Mouse (Mus musculus): ENCODE measurements around the gene Ptpn7.
"Not testable (repeated sequence)": the region's sequence is repeated elsewhere in the genome, so short reads cannot be mapped to it uniquely, and the experiment has no call there.

The Ptpn7 gene

DNA sequence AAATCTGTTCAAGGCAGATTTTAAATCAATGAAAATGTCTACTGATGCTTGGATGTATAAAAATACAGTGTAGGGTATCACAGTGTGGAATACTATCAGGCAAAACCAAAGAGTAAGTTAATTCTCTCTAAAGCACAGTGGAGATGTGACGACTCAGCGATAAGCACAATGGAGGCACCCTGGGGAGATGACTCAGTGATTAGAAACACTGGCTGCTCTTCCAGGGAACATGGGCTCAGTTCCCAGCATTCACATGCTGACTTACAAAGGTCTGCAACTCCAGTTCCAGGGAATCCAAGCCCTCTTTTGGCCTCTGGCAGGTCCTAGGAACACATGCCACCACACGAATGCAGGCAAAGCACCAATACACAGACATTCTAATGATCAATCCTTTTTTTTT, 55.7 kb downstream of the Ptpn7 start:
- DNase-seq (ENCODE audit: low spot score), result no peak

DNA sequence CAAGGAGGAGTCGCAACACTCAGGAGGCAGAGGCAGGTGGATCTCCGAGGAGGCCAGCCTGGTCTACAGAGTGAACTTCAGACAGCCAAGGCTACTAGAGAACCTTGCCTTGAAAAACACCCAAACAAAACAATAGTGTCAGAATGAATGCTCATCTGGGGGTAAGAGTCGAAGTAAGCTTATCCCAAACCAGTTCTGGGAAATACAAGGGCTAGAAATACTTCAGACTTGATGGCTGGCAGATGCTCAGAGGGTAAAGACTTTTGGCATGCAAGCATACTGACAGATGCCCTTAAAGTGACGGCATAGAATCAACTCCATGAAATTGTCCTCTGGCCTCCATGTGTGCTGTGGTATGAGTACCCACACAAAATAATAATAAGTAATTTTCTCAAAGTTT, 56.7 kb downstream of the Ptpn7 start:
- no peak for DNase-seq (ENCODE audit: low spot score)

DNA sequence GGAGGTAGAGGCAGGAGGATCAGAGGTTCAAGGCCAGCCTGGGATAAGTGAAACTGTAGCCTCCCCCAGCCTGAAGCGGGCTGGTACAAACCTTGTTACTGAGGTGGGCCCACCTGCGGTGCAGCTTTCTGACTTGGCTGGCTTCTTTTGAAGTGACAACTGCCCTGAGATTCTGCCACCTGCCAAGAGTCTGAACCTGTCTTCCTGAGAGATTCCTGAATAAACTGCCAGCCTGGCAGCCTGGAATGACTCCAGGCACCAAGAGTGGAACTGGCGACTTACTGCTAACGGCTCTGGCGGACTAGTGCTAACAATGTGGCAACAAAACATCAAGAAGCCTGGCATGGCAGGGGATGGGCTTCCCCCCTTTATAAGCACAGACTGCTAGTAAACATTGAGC, 61.8 kb downstream of the Ptpn7 start:
- DNase-seq (ENCODE audit: low spot score), result not testable (repeated sequence)
